8 mouse cellular contexts compared by ENCODE assay signal in genomic region chr13:23286721-23287362, GRCm38 (mm10). TPM values are rescaled to one million over a fixed set of nuclear protein-coding genes. Genes with fewer than 3 reads are reported as not detected.
DNase-seq lines count a peak whose midpoint lies in the region; ATAC-seq lines count a peak whose summit lies in the region.

No protein-coding gene starts in this region.

- H3K27me3 ChIP-seq in lung, embryonic 15.5 days = no peaks in the 10 kb centered on the region; the same call in 1 of the 2 replicates
- 0 out of 2 replicates have a peak, but pooled peaks cover 11% of the 10 kb centered on the region for H3K27me3 ChIP-seq in forebrain, embryonic 14.5 days (replicated peaks; ENCODE audit: control insufficient read depth, insufficient read depth, low read length)
- H3K27me3 ChIP-seq in limb, embryonic 12.5 days = peaks cover 33% of the 10 kb centered on the region
- H3K27me3 ChIP-seq in stomach, embryonic 15.5 days (replicated peaks) = 0 out of 2 replicates have a peak, but pooled peaks cover 6% of the 10 kb centered on the region

- H3K4me3 ChIP-seq in lung, embryonic 15.5 days = peak overlapping the region; percentile 46
- H3K4me3 ChIP-seq in forebrain, embryonic 14.5 days (ENCODE audit: low read depth, low read length) = peak overlapping the region; percentile 38
- H3K4me3 ChIP-seq in limb, embryonic 12.5 days (replicated peaks) = peak overlapping the region; percentile 46
- peak overlapping the region; percentile 48 for H3K4me3 ChIP-seq in stomach, embryonic 15.5 days (replicated peaks)

- no peaks in the 10 kb centered on the region for H3K36me3 ChIP-seq in lung, embryonic 15.5 days
- no peaks in the 10 kb centered on the region for H3K36me3 ChIP-seq in forebrain, embryonic 14.5 days (ENCODE audit: control insufficient read depth, insufficient read depth, low read length)
- no peaks in the 10 kb centered on the region for H3K36me3 ChIP-seq in limb, embryonic 12.5 days
- H3K36me3 ChIP-seq in stomach, embryonic 15.5 days = no peaks in the 10 kb centered on the region

- H3K9ac ChIP-seq in lung, embryonic 15.5 days = no peak overlapping the region
- H3K9ac ChIP-seq in forebrain, embryonic 14.5 days (ENCODE audit: low read length) = no peak overlapping the region
- H3K9ac ChIP-seq in limb, embryonic 12.5 days (replicated peaks) = peak overlapping the region; percentile 45
- no peak overlapping the region for H3K9ac ChIP-seq in stomach, embryonic 15.5 days

- under 1% methylated on average over 19 of the region's 19 CpGs for WGBS in lung, embryonic 15.5 days
- WGBS in forebrain, embryonic 14.5 days = under 1% methylated on average over 19 of the region's 19 CpGs
- WGBS in limb, embryonic 12.5 days = 1% methylated on average over 19 of the region's 19 CpGs
- 1% methylated on average over 19 of the region's 19 CpGs for WGBS in stomach, embryonic 15.5 days

- no peak for ATAC-seq in lung, embryonic 15.5 days (ENCODE audit: borderline replicate concordance, extremely low read depth, low FRiP score, low TSS enrichment)
- ATAC-seq in forebrain, embryonic 14.5 days = no peak
- 0 out of 2 replicates have a peak, but pooled peaks have one; percentile 42 for ATAC-seq in limb, embryonic 12.5 days (ENCODE audit: insufficient number of reproducible peaks, insufficient read depth, low FRiP score, low TSS enrichment, low read depth)
- no peak for ATAC-seq in stomach, embryonic 15.5 days (ENCODE audit: insufficient read depth, low FRiP score, low read depth)
- ATAC-seq in monocyte, adult 5-6 weeks (replicated peaks; ENCODE audit: insufficient number of reproducible peaks, low FRiP score, low TSS enrichment, poor library complexity, severe bottlenecking) = no peak

- no peak for DNase-seq in lung, postnatal 25 days (ENCODE audit: low spot score)
- peak; percentile 20 for DNase-seq in forebrain, embryonic 14.5 days (ENCODE audit: low spot score)
- DNase-seq in urinary bladder, postnatal 10 days (ENCODE audit: low spot score) = no peak
- DNase-seq in right cerebral cortex, postnatal 36 days (ENCODE audit: low spot score in 2 of 2) = no peak

- H3K4me2 ChIP-seq in lung, embryonic 15.5 days = peak overlapping the region; percentile 85
- peak overlapping the region; percentile 68 for H3K4me2 ChIP-seq in forebrain, embryonic 14.5 days (ENCODE audit: low read length)
- H3K4me2 ChIP-seq in limb, embryonic 12.5 days = peak overlapping the region; percentile 68
- peak overlapping the region; percentile 84 for H3K4me2 ChIP-seq in stomach, embryonic 15.5 days

- no peak overlapping the region for H3K27ac ChIP-seq in lung, embryonic 15.5 days
- H3K27ac ChIP-seq in forebrain, embryonic 14.5 days (ENCODE audit: low read depth, low read length) = no peak overlapping the region
- no peak overlapping the region for H3K27ac ChIP-seq in limb, embryonic 12.5 days
- no peak overlapping the region for H3K27ac ChIP-seq in stomach, embryonic 15.5 days

- peaks cover 4% of the 10 kb centered on the region for H3K4me1 ChIP-seq in lung, embryonic 15.5 days
- H3K4me1 ChIP-seq in forebrain, embryonic 14.5 days (ENCODE audit: control insufficient read depth, insufficient read depth, low read length) = 0 out of 2 replicates have a peak, but pooled peaks cover 6% of the 10 kb centered on the region
- peaks cover 8% of the 10 kb centered on the region for H3K4me1 ChIP-seq in limb, embryonic 12.5 days (replicated peaks)
- peaks cover 7% of the 10 kb centered on the region; the same call in 1 of the 2 replicates for H3K4me1 ChIP-seq in stomach, embryonic 15.5 days

- H3K9me3 ChIP-seq in lung, embryonic 15.5 days = no peaks in the 10 kb centered on the region
- H3K9me3 ChIP-seq in forebrain, embryonic 14.5 days (replicated peaks; ENCODE audit: control insufficient read depth, low read length) = no peaks in the 10 kb centered on the region
- no peaks in the 10 kb centered on the region for H3K9me3 ChIP-seq in limb, embryonic 12.5 days
- H3K9me3 ChIP-seq in stomach, embryonic 15.5 days = no peaks in the 10 kb centered on the region

RNA-seq across cellular contexts. Expression of gene Vmn1r223, which starts 39.9 kb away (rescaled TPM):
- not detected in 2 replicates for polyA plus RNA-seq in lung, embryonic 15.5 days (2015; fragmentation: Nextera tagmentation; extraction: Ambion mirVana)
- polyA plus RNA-seq in forebrain, embryonic 14.5 days (2014; fragmentation: Nextera tagmentation; extraction: Ambion mirVana) = not detected in 2 replicates
- not detected in 2 replicates for polyA plus RNA-seq in limb, embryonic 12.5 days (2016; fragmentation: Nextera tagmentation; extraction: Ambion mirVana)
- not detected in 2 replicates for polyA plus RNA-seq in stomach, embryonic 15.5 days (2015; fragmentation: Nextera tagmentation; extraction: Ambion mirVana)
- not detected in 3 replicates for total RNA-seq in monocyte, adult 5-6 weeks (2017)

RNA-seq across cellular contexts. Expression of gene Vmn1r222, which starts 51.1 kb away (rescaled TPM):
- not detected in 2 replicates for polyA plus RNA-seq in lung, embryonic 15.5 days (2015; fragmentation: Nextera tagmentation; extraction: Ambion mirVana)
- polyA plus RNA-seq in forebrain, embryonic 14.5 days (2014; fragmentation: Nextera tagmentation; extraction: Ambion mirVana) = not detected in 2 replicates
- polyA plus RNA-seq in limb, embryonic 12.5 days (2016; fragmentation: Nextera tagmentation; extraction: Ambion mirVana) = not detected in 2 replicates
- polyA plus RNA-seq in stomach, embryonic 15.5 days (2015; fragmentation: Nextera tagmentation; extraction: Ambion mirVana) = not detected in 2 replicates
- not detected in 3 replicates for total RNA-seq in monocyte, adult 5-6 weeks (2017)
